Mouse (Mus musculus): ENCODE results near the gene Sbf1.

Sbf1 gene

GRCm38 (mm10) chr15:89316146-89316545, 1.0 kb upstream of the Sbf1 start:
- DNase-seq = peak; percentile 22

DNA sequence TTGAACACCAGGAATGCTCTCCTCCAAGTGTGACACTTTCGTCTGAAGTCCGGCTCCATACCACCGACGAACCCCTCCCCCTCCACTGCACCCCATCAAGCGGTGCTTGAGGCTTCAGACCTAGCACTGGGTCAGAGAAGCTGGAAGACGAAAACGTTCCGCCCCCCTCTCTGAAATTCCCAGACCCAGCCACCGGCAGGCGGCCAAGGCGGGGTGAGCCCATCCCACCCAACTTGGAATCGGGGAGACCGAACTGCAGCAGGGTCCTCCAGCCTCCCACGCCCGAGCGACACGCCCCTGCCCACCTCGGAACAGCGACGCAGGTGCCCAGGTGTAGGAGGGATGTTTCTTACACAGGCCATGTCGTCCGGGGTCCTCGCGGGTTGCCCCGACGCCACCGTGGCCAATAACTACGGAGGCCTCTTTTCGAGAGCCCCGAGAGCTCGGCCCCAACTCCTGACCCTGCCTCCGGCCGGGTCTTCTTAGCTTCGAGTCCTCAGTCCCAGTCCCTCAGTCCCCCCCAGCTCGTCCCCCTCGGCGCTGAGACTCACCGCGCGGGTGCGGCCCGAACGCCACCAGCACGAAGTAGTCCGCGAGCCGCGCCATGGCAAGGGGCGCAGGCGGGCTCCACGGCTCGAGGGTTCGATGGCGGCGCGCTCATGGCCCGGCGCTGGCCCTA, 461 bp downstream of the Sbf1 start:
- DNase-seq = peak; percentile 49

DNA sequence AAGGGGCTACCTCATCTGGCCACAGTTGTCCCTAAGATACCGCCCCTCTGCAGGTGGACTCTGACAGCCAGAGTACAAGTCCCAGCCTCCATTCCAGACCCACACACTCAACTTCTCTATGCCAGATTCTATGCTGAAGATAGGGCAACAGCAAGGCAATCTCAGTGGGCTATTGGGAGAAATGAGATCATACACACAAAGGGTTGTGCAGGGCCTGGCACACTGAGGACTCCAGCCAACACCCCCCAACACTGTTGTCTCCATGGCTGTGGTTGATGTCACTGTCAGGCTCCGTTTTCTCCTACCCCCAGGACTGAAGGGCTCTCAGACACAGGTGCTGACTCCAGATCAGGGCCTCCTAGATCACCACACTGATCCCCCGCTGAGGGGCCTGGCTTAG, 1.0 kb downstream of the Sbf1 start:
- DNase-seq = no peak

DNA sequence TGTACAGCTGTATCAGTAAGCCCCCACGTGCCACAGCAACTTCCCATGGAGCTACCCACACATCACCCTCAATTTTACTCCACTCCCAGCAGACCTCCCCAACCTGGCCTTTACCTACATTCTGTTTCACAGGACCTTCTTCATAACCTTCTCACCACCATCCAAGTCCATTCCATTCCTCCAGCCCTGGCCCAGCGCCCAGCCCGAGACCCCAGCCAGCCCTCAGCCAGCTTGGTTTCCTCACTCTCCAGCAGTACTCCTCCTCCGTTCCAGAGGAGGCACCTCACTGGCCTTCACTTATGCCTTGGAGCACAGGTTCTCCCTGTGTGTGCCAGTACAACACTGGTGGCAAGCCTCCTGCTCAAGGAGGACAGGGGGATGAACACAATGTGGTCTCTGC, 1.8 kb downstream of the Sbf1 start:
- no peak for DNase-seq

- DNase-seq = no peak
These were observed 5.1 kb downstream of the Sbf1 start for GRCm38 (mm10) chr15:89309962-89310498.

- no peak for DNase-seq
These were observed 6.5 kb downstream of the Sbf1 start for GRCm38 (mm10) chr15:89308406-89309139.

GRCm38 (mm10) chr15:89307461-89307860, 7.7 kb downstream of the Sbf1 start:
- DNase-seq = no peak

GRCm38 (mm10) chr15:89305966-89306365, 9.1 kb downstream of the Sbf1 start:
- DNase-seq = no peak

- DNase-seq = no peak
These were observed 14.5 kb downstream of the Sbf1 start for GRCm38 (mm10) chr15:89300600-89300999.

- DNase-seq = no peak
These were observed 14.9 kb downstream of the Sbf1 start for GRCm38 (mm10) chr15:89300180-89300579.

DNA sequence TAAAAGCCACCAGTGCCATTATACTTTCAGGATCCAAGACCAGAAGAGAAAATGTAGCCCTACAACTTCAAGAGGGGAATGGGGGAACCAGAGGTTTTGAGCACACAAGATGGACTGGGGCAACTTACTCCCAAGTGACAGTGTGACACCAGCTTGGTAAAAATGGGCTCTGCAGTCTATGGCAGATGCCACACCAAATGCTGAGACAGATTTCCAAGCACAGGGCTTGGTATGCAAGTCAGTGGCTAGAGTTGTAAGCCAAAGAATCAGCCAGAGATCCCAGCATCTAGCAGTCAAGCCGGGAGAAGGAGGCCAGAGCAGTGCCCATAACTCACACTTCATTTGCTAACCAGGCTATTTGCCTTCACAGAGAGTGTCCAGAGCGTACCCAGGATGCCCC, 17.4 kb downstream of the Sbf1 start:
- DNase-seq = no peak

DNA sequence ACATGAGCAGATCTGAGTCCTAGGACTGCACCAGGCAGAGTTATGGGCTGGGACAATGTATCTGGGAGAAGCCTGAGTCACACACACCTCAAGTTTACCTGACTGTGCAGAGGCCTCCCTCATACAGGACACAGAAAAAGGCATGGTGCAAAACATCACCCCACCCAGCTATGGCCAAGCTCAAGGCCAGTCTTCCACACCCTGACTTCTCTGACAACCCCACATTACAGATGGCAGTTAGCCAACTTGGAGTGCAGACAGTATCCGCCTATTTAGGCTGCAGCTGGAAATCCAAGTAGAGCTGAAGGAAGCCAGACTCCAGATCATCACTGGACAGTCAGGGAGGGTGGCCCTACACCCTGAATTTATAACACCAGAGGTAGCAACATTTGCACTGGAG, 18.6 kb downstream of the Sbf1 start:
- no peak for DNase-seq

DNA sequence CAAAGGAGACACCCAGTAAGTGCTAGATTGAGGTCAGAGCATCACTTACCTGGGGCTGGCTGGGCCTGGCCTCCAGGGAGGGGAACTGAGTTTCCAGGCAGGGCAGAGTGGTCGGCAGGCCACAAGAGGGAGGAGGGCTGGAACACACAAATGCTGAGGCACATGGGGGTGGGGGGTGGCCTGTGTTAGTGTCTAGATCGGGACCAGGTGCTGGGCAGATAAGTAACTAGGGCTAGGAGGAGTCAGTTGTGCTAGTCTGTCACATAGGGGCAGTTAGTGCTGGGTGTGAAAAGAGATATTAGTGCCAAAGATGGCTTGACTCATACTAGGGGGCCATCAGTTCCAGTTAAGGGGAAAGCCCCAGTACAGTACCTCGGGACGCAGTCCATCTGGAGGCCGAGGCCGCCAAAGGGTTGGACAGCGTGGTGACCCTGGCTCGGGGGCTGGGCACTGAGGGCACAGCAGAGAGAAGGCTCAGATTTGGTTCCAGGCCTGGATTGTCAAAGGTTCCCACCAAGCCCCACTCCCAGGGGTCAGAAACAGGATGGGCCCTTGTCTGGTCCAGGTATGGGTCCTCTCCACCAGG, 19.4 kb downstream of the Sbf1 start:
- DNase-seq = no peak

GRCm38 (mm10) chr15:89293778-89294177, 21.3 kb downstream of the Sbf1 start:
- no peak for DNase-seq

GRCm38 (mm10) chr15:89292795-89293194, 22.3 kb downstream of the Sbf1 start:
- DNase-seq = no peak

GRCm38 (mm10) chr15:89291521-89291920, 23.6 kb downstream of the Sbf1 start:
- no peak for DNase-seq

GRCm38 (mm10) chr15:89289455-89289854, 25.7 kb downstream of the Sbf1 start:
- DNase-seq = no peak

DNA sequence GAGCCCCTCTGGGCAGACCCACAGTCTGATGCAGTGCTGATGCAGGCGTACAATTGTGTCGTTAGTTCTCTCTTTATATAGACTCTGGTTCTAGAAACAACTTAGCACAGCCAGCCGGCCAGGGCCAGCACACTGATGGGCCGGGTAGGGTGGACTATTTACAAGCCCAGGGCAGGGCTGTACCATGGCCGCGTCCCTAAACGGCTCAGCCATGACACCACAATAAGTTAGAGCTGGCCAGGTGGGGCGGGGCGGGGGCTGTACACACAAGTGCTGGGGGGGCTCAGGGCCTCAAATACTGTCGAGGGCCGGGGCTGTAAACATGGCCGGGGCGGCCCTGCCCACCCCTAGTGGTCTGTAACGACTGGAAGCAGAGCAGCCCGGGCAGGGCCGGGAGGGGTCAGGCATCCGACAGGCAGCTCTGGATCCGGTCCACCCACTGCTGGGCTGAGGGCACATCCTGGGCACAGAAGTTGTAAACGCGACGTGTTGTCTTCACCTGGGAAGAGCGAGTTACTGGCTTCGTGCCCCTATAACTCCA, 26.8 kb downstream of the Sbf1 start:
- no peak for DNase-seq

DNA sequence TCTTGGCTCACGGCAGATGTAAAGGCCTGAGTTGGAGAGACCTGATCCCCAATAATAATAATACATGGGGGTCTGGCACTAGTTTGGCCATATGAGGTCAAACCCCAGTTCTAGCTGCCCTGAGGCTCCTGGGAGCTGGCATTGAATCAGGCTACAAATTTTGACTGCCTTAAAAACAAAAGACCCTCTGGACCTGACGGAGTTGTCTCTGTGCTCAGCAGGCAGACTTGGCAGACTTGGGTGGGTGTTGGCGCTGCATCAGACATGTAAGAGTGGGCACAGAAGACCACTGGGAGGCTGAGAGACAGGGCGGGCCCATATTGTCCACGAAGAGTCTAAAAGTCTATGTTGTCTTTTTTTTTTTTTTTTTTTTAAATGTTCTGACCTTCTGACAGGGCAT, 28.5 kb downstream of the Sbf1 start:
- DNase-seq = no peak

GRCm38 (mm10) chr15:89286114-89286513, 29.0 kb downstream of the Sbf1 start:
- DNase-seq = no peak

DNA sequence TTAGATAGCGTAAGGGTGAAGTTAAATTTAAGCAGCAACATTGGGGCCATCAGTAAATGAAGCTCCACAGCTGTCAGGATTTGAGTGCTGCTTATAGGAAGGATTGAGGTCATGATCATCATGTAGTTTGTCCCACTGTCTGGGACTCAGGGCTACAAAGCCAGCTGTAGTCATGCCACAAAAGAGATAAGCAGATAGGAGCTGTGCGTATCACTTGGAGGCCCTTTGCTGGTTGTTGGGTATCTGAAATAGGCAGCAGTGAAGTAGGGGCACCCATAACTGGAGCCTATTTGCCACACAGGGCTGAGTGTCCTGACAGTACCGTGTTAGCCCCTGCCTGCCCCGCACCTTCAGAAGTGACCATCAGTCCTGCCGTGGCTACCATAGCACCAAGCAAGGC, 29.6 kb downstream of the Sbf1 start:
- DNase-seq = no peak

GRCm38 (mm10) chr15:89285004-89285403, 30.1 kb downstream of the Sbf1 start:
- no peak for DNase-seq

GRCm38 (mm10) chr15:89284094-89284493, 31.0 kb downstream of the Sbf1 start:
- no peak for DNase-seq

- no peak for DNase-seq
These were observed 32.6 kb downstream of the Sbf1 start for GRCm38 (mm10) chr15:89282546-89282945.

All from embryo, embryonic 11 days (tissue).